Mouse (Mus musculus) stomach, embryonic 16.5 days (tissue): ENCODE measurements around the gene Rnf25. TPM values are rescaled to one million over a fixed set of nuclear protein-coding genes. Genes with fewer than 3 reads are reported as not detected.

Experiments used
- ATAC-seq: fragments of 200-750 bp; cut with Nextera tagmentation; 2 replicates; pipeline ENCODE4 v1.8.0; 2017; ENCODE audit warnings: moderate number of reproducible peaks, moderate TSS enrichment; ENCODE audit not compliant: insufficient read depth, low FRiP score
- H3K27ac ChIP-seq: fragments of 300-500 bp; sonication (generic); 2 replicates; pipeline ENCODE4 v1.5.1; 2014; ENCODE audit warnings: low read length
- H3K27me3 ChIP-seq: fragments of 300-500 bp; sonication (generic); 2 replicates; pipeline ENCODE4 v1.6.1; 2014; ENCODE audit warnings: low read length, control low read depth, mixed read lengths; ENCODE audit not compliant: control insufficient read depth, insufficient read depth
- H3K36me3 ChIP-seq: fragments of 300-500 bp; sonication (generic); 2 replicates; pipeline ENCODE4 v1.6.1; 2014; ENCODE audit warnings: low read length; ENCODE audit not compliant: control insufficient read depth, insufficient read depth
- H3K4me1 ChIP-seq: fragments of 300-500 bp; sonication (generic); 2 replicates; pipeline ENCODE4 v1.6.1; 2014; ENCODE audit warnings: low read length, control low read depth, mixed read lengths; ENCODE audit not compliant: control insufficient read depth, insufficient read depth
- H3K4me2 ChIP-seq: fragments of 300-500 bp; sonication (generic); 2 replicates; pipeline ENCODE4 v1.6.1; 2014; ENCODE audit warnings: low read depth, low read length, mixed read lengths
- H3K4me3 ChIP-seq: fragments of 300-500 bp; sonication (generic); replicated peaks from 2 replicates; pipeline ENCODE4 v1.5.1; 2014; ENCODE audit warnings: mild to moderate bottlenecking, low read length
- H3K9ac ChIP-seq: fragments of 300-500 bp; sonication (generic); 2 replicates; pipeline ENCODE4 v1.6.1; 2014; ENCODE audit warnings: low read length
- H3K9me3 ChIP-seq: fragments of 300-500 bp; sonication (generic); replicated peaks from 2 replicates; pipeline ENCODE4 v1.6.1; 2016; ENCODE audit warnings: low read length, control low read depth; ENCODE audit not compliant: control insufficient read depth
- WGBS: fragments of 180-500 bp; shearing (Covaris S2); extraction: QIAGEN DNeasy Blood & Tissue Kit; methylation state at CpG from one replicate; pipeline ENCODE4 v1.1.7; 2014; 5-methylcytosine and 5-hydroxymethylcytosine counted together
- polyA plus RNA-seq: library from polyadenylated mRNA; unstranded; fragments of >200 nt; fragmentation: Nextera tagmentation; extraction: Ambion mirVana; gene quantifications from 2 replicates; pipeline ENCODE4 v1.2.1, GENCODE M21; 2015

The Rnf25 gene
- polyA plus RNA-seq, result 32.1 and 33.2 TPM in 2 replicates

GRCm38 (mm10) chr1:74601267-74601962 lies at the start of gene Rnf25, which contains the start of gene Stk36:
Gene Rnf25, minus strand, starts transcription at chr1:74601397.
Gene Stk36, plus strand, starts transcription at chr1:74601445.
- H3K36me3 ChIP-seq, result peaks cover 9% of the 10 kb centered on the region; the same call in 1 of the 2 replicates
- H3K27me3 ChIP-seq, result no peaks in the 10 kb centered on the region
- H3K9me3 ChIP-seq, result no peaks in the 10 kb centered on the region
- peak within 1 kb of the TSS; percentile 75 for H3K4me2 ChIP-seq
- peak within 1 kb of the TSS; percentile 88 for H3K9ac ChIP-seq
- ATAC-seq, result peak; percentile 86
- H3K4me1 ChIP-seq, result peaks cover 13% of the 10 kb centered on the region
- WGBS, result 9% methylated on average over 25 of the region's 25 CpGs
- peak within 1 kb of the TSS; percentile 90 for H3K4me3 ChIP-seq
- H3K27ac ChIP-seq, result peak within 1 kb of the TSS; percentile 60; the same call in 1 of the 2 replicates

GRCm38 (mm10) chr1:74643926-74644325 lies 42.7 kb upstream of the Rnf25 start:
- no peak for ATAC-seq
- no peaks in the 10 kb centered on the region for H3K27me3 ChIP-seq
- H3K4me3 ChIP-seq, result no peak overlapping the region
- H3K27ac ChIP-seq, result no peak overlapping the region
- no peaks in the 10 kb centered on the region for H3K9me3 ChIP-seq
- no peak overlapping the region for H3K4me2 ChIP-seq
- no peaks in the 10 kb centered on the region for H3K4me1 ChIP-seq
- H3K36me3 ChIP-seq, result no peaks in the 10 kb centered on the region
- no peak overlapping the region for H3K9ac ChIP-seq

- Histone ChIP-seq H3K9me3 (no peaks in the 10 kb centered on the region), H3K4me1 (no peaks in the 10 kb centered on the region), H3K4me3 (no peak overlapping the region), H3K4me2 (no peak overlapping the region), H3K27me3 (no peaks in the 10 kb centered on the region), H3K9ac (no peak overlapping the region), H3K27ac (no peak overlapping the region), H3K36me3 (no peaks in the 10 kb centered on the region)
- ATAC-seq, result no peak
- WGBS, result 55% methylated on average over 2 of the region's 2 CpGs
Measured at GRCm38 (mm10) chr1:74643524-74643923, 42.3 kb upstream of the Rnf25 start.

- Histone ChIP-seq H3K27me3 (no peaks in the 10 kb centered on the region), H3K9ac (no peak overlapping the region), H3K4me1 (no peaks in the 10 kb centered on the region), H3K4me2 (no peak overlapping the region), H3K4me3 (no peak overlapping the region), H3K9me3 (no peaks in the 10 kb centered on the region), H3K36me3 (no peaks in the 10 kb centered on the region), H3K27ac (no peak overlapping the region)
- WGBS, result 86% methylated on average over 4 of the region's 4 CpGs
- no peak for ATAC-seq
Measured at GRCm38 (mm10) chr1:74632734-74633133, 31.5 kb upstream of the Rnf25 start.

GRCm38 (mm10) chr1:74628001-74628400 lies 26.8 kb upstream of the Rnf25 start:
- Histone ChIP-seq H3K4me2 (no peak overlapping the region), H3K4me3 (no peak overlapping the region), H3K9ac (no peak overlapping the region), H3K4me1 (no peaks in the 10 kb centered on the region), H3K27me3 (no peaks in the 10 kb centered on the region), H3K36me3 (no peaks in the 10 kb centered on the region), H3K27ac (no peak overlapping the region), H3K9me3 (no peaks in the 10 kb centered on the region)
- 42% methylated on average over 7 of the region's 7 CpGs for WGBS
- no peak for ATAC-seq

- Histone ChIP-seq H3K9ac (no peak overlapping the region), H3K9me3 (no peaks in the 10 kb centered on the region), H3K27me3 (no peaks in the 10 kb centered on the region), H3K4me3 (no peak overlapping the region), H3K4me1 (no peaks in the 10 kb centered on the region), H3K4me2 (no peak overlapping the region), H3K27ac (no peak overlapping the region), H3K36me3 (no peaks in the 10 kb centered on the region)
- no peak for ATAC-seq
- 86% methylated on average over 4 of the region's 4 CpGs for WGBS
Measured at GRCm38 (mm10) chr1:74626076-74626475, 24.9 kb upstream of the Rnf25 start.

- Histone ChIP-seq H3K27me3 (no peaks in the 10 kb centered on the region), H3K9ac (no peak overlapping the region), H3K4me2 (no peak overlapping the region), H3K36me3 (no peaks in the 10 kb centered on the region), H3K9me3 (no peaks in the 10 kb centered on the region), H3K4me1 (no peaks in the 10 kb centered on the region), H3K27ac (no peak overlapping the region), H3K4me3 (no peak overlapping the region)
- ATAC-seq, result no peak
- 80% methylated on average over 1 of the region's 1 CpGs for WGBS
Measured at GRCm38 (mm10) chr1:74624183-74624582, 23.0 kb upstream of the Rnf25 start.

GRCm38 (mm10) chr1:74600501-74601266 lies 513 bp downstream of the Rnf25 start:
- H3K4me1 ChIP-seq, result peaks cover 13% of the 10 kb centered on the region
- peaks cover 12% of the 10 kb centered on the region; the same call in 1 of the 2 replicates for H3K36me3 ChIP-seq
- peak overlapping the region; percentile 60; the same call in 1 of the 2 replicates for H3K27ac ChIP-seq
- H3K27me3 ChIP-seq, result no peaks in the 10 kb centered on the region
- WGBS, result 7% methylated on average over 26 of the region's 26 CpGs
- peak overlapping the region; percentile 90 for H3K4me3 ChIP-seq
- H3K9me3 ChIP-seq, result no peaks in the 10 kb centered on the region
- ATAC-seq, result peak; percentile 57; the same call in 1 of the 2 replicates
- peak overlapping the region; percentile 75 for H3K4me2 ChIP-seq
- H3K9ac ChIP-seq, result peak overlapping the region; percentile 88

- Histone ChIP-seq H3K27ac (no peak overlapping the region), H3K9me3 (no peaks in the 10 kb centered on the region), H3K36me3 (peaks cover 31% of the 10 kb centered on the region), H3K4me2 (no peak overlapping the region), H3K4me1 (no peaks in the 10 kb centered on the region), H3K4me3 (no peak overlapping the region), H3K9ac (no peak overlapping the region), H3K27me3 (no peaks in the 10 kb centered on the region)
- no peak for ATAC-seq
- 83% methylated on average over 8 of the region's 8 CpGs for WGBS
Measured at GRCm38 (mm10) chr1:74594434-74594833, 6.8 kb downstream of the Rnf25 start.
